Mouse (Mus musculus) thymus, adult 2 months (tissue): ENCODE data around the gene Plekhg3. TPM values are rescaled to one million over a fixed set of nuclear protein-coding genes. Genes with fewer than 3 reads are reported as not detected.

Experiments
- DNase-seq: peaks from one replicate; pipeline ENCODE4 v3.0.0; 2021
- H3K27ac ChIP-seq: fragments of 200-500 bp; 2 replicates; pipeline ENCODE4 v1.5.1; 2012; ENCODE audit warnings: low read length, control low read depth; ENCODE audit not compliant: control insufficient read depth, insufficient read depth
- H3K27me3 ChIP-seq: fragments of 200-500 bp; 2 replicates; pipeline ENCODE4 v1.6.1; 2012; ENCODE audit warnings: mild to moderate bottlenecking, low read length, moderate library complexity, mixed read lengths; ENCODE audit not compliant: control insufficient read depth, insufficient read depth
- H3K36me3 ChIP-seq: fragments of 200-500 bp; 2 replicates; pipeline ENCODE4 v1.6.1; 2012; ENCODE audit warnings: mild to moderate bottlenecking, low read length, moderate library complexity; ENCODE audit not compliant: control insufficient read depth, insufficient read depth
- H3K4me1 ChIP-seq: fragments of 200-500 bp; replicated peaks from 2 replicates; pipeline ENCODE4 v1.6.1; 2012; ENCODE audit warnings: low read length; ENCODE audit not compliant: control insufficient read depth, insufficient read depth
- H3K4me3 ChIP-seq: fragments of 200-500 bp; 2 replicates; pipeline ENCODE4 v1.5.1; 2012; ENCODE audit warnings: mild to moderate bottlenecking, low read length, control low read depth, moderate library complexity; ENCODE audit not compliant: control insufficient read depth, insufficient read depth
- CTCF ChIP-seq: fragments of 200-500 bp; IDR thresholded peaks from 2 replicates; pipeline ENCODE4 v1.5.1; 2012; ENCODE audit warnings: mild to moderate bottlenecking, control low read depth, low read length, moderate library complexity, borderline replicate concordance; ENCODE audit not compliant: control insufficient read depth, poor library complexity, insufficient read depth; ENCODE audit errors: extremely low read depth
- POLR2A ChIP-seq: fragments of 200-500 bp; IDR thresholded peaks from 2 replicates; pipeline ENCODE4 v1.6.1; 2012; ENCODE audit warnings: mild to moderate bottlenecking, low read length, control low read depth, moderate library complexity; ENCODE audit not compliant: control insufficient read depth, poor library complexity, insufficient read depth; ENCODE audit errors: extremely low read depth
- WGBS: fragments of 180-500 bp; shearing (Covaris S2); methylation state at CpG from one replicate; pipeline ENCODE4 v1.1.7; 2018; 5-methylcytosine and 5-hydroxymethylcytosine counted together
- polyA plus RNA-seq: library from polyadenylated mRNA; depleted of rRNA; stranded (reverse); fragments of >200 nt; gene quantifications from 2 replicates; pipeline ENCODE4 v1.2.3, GENCODE M21; 2012

Gene Plekhg3
- polyA plus RNA-seq, 1 experiment = 12.0 TPM

DNA sequence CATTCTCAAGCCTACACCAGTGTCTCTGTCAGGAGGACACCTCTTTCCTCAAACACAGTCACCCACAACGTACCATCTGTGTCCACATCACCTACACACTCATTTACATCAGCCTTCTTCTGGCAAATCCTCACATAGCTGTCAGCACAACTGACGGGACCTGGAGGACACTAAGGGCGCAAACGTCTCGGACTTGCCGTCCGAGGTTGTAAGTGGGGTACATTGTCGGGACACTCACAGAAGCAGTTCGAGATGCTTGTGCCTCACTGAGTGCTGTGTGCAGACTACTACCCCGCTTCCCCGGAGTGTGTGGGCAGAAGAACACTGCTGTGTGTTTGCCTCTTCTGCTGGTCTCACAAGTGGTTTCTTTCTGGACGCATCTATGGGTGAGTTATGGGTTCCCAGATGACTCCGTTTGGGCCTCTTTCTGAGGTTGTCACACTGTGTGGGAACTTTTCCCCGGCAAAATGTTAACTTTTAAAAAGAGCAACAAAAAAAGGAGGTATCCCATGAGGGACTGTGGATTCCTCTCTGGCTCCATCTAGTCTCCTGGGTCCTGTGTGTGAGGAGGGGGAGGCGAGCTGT lies 15.2 kb downstream of the Plekhg3 start:
- no peaks in the 10 kb centered on the region for H3K27me3 ChIP-seq
- 92% methylated on average over 15 of the region's 15 CpGs for WGBS
- DNase-seq = no peak
- no peak overlapping the region for H3K27ac ChIP-seq
- H3K4me3 ChIP-seq = no peak overlapping the region
- peaks cover 24% of the 10 kb centered on the region for H3K4me1 ChIP-seq
- no peaks in the 10 kb centered on the region for H3K36me3 ChIP-seq
- TF ChIP-seq POLR2A = no peak
- no peak for TF ChIP-seq CTCF

DNA sequence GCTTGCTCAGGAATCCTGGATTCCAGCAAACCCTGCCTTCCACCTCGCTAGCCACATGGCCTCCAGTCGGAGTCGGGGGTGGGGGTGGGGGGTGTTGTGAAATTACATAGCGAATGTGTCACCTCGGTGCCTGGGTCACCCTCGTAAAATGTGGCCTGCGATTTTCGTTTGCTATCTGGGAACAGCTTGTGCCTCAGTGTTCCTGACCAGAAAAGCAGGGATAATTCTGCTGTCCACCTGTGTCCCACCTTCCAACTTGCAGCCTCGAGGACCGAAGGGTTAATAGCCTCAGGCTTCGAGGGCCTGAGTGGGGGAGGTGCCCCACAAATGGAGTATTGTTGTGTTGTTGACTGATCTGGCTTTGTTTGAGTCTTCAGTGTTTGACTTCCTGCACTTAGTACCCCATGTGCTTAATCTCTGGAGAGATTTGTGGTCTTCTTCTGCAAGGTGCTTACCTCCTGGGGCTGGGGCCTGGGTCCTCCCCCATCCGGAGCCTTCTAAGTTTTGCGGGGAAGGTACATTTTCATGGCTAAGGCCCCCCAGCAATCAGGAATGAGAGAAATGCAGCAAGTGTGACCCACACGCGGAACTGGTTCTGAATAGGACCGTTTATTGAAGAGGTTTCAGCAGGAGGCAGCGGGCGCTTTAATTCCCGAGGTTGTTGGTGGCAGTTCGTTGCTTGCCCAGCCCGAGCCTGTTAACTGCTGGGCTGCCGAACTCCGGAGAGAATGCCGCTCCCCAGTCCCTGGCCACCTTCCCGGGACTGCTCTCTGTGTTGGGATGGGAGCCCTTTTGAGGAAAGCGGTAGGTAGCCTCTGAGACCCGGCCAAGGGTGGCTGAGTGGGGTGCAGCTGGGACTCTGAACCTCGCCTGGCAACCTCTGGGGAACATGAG lies 15.9 kb downstream of the Plekhg3 start:
- Histone ChIP-seq H3K4me1 (peaks cover 24% of the 10 kb centered on the region), H3K4me3 (no peak overlapping the region)
- no peak for TF ChIP-seq CTCF
- no peak for TF ChIP-seq POLR2A

DNA sequence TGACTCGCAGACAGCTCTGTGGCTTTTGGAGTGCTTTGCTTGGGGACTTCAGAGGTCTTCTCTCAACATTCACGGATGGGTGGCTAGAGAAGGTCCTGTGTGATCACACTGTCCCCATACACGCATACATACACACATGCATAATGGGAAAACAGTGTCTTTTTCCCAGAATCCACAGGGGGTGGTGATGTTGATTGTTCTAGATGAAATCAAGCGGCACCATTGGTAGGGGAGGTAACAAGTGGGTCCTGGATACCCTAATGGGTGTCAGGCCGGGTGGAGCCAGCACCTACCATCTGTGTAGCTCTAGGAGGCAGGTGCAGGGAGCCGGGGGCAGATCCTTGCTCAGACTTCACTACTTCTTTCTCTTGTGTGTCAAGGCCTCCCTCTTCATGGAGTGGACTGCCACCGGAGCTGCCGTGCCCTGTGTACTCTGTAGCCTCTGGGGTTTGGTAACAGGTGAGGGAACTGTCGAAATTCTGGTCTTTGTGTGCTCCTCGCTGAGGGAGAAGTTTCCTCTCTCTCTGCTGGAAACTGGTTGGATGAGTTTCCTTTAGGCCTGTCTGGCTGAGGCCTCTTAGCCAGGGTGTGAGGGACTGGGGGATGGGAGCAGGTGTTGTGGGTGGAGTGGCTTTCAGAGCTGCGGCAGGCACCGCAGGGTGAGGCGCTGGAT lies 16.9 kb downstream of the Plekhg3 start:
- peaks cover 24% of the 10 kb centered on the region for H3K4me1 ChIP-seq
- H3K27me3 ChIP-seq = no peaks in the 10 kb centered on the region
- H3K27ac ChIP-seq = no peak overlapping the region
- WGBS = 32% methylated on average over 13 of the region's 13 CpGs
- no peak overlapping the region for H3K4me3 ChIP-seq
- H3K36me3 ChIP-seq = no peaks in the 10 kb centered on the region
- DNase-seq = peak; percentile 46
- TF ChIP-seq CTCF (no peak), POLR2A (no peak)

More for the DNA sequence above, 15.9 kb downstream of the Plekhg3 start:
- no peaks in the 10 kb centered on the region for H3K27me3 ChIP-seq
- DNase-seq = no peak
- H3K27ac ChIP-seq = no peak overlapping the region
- H3K36me3 ChIP-seq = no peaks in the 10 kb centered on the region
- 72% methylated on average over 28 of the region's 28 CpGs for WGBS

DNA sequence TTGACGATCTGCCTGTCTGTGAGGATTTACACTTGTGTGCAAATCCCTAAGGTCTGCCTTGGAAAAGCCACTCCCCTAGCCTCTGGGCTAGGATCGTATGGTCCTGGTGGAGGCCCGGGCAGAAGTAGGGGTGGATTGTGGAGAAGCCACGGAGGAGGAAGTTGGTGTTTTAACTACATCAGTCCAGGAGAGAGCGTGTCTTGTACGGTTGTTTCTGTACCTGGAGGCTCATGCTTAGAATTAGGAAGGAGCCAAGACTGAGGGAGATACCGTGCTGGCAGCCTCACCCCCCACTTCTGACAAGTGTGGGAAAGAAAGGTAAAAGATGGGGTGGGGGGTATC lies 17.4 kb downstream of the Plekhg3 start:
- H3K27ac ChIP-seq = no peak overlapping the region

DNA sequence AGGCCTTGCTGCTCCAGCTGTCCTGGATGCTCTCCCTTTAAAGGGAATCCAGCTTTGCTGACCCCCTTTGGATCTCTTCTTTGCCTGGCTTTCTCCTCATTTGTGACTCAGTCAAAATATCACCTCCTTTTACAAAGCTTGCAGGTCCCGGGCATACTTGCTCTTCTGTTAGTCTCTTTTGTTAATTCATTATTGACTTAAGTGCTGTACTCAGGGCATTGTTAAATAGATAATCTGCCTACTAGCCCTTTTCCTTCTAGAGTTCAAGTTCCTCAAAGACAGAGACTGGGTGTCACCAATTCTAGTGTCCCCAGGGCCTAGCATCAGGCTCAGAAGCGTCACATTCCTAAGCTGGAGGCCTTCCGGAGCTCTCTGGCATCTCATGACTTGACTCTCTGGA lies 18.5 kb downstream of the Plekhg3 start:
- Histone ChIP-seq H3K27ac (no peak overlapping the region), H3K4me1 (peaks cover 31% of the 10 kb centered on the region)

More for the DNA sequence above, 17.4 kb downstream of the Plekhg3 start:
- WGBS = 18% methylated on average over 7 of the region's 7 CpGs
- no peak for DNase-seq
- Histone ChIP-seq H3K27me3 (no peaks in the 10 kb centered on the region), H3K4me1 (peaks cover 24% of the 10 kb centered on the region), H3K4me3 (no peak overlapping the region), H3K36me3 (no peaks in the 10 kb centered on the region)
- TF ChIP-seq CTCF (no peak), POLR2A (no peak)

DNA sequence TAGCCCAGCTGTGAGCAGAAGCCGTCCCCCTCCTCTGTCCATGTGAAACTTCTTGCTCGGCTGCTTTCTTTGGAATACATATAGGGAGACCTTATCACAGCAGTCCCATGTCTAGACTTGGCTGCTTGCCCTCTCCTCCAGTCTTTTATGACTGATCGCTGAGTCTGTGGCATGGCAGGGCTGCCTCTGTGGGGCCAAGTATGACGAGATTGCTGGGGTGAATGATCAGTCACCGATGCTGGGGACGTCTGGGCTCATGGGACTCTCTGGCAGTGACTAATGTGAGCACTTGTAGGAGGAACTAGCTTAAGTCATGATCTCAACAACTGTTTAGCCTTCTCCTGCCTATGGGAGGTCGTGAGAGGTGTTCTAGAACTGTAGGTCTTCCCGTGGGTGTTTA lies 21.6 kb downstream of the Plekhg3 start:
- H3K27ac ChIP-seq = no peak overlapping the region
- no peak for DNase-seq
- WGBS = 73% methylated on average over 8 of the region's 8 CpGs
- H3K4me3 ChIP-seq = no peak overlapping the region
- no peak for TF ChIP-seq POLR2A
- TF ChIP-seq CTCF = no peak
- no peaks in the 10 kb centered on the region for H3K36me3 ChIP-seq
- H3K4me1 ChIP-seq = peaks cover 22% of the 10 kb centered on the region
- no peaks in the 10 kb centered on the region for H3K27me3 ChIP-seq

More for the DNA sequence above, 18.5 kb downstream of the Plekhg3 start:
- DNase-seq = no peak
- TF ChIP-seq POLR2A (no peak), CTCF (no peak)
- H3K27me3 ChIP-seq = no peaks in the 10 kb centered on the region
- no peak overlapping the region for H3K4me3 ChIP-seq
- H3K36me3 ChIP-seq = no peaks in the 10 kb centered on the region
- WGBS = over 99% methylated on average over 3 of the region's 3 CpGs
